Mouse (Mus musculus) heart, adult 2 months (tissue): Measurements from ENCODE around the gene Dnajb6. TPM values are rescaled to one million over a fixed set of nuclear protein-coding genes. Genes with fewer than 3 reads are reported as not detected.

ENCODE experiments used
- DNase-seq, 2 experiments: peaks; one replicate each; pipeline ENCODE4 v3.0.0; 2021
- H3K27ac ChIP-seq: fragments of 200-600 bp; 2 replicates; pipeline ENCODE4 v1.8.1; 2022
- H3K27me3 ChIP-seq: fragments of 200-500 bp; 2 replicates; pipeline ENCODE4 v1.6.1; 2012; ENCODE audit warnings: mild to moderate bottlenecking, low read length, inconsistent platforms, mixed read lengths; ENCODE audit not compliant: control insufficient read depth, insufficient read depth
- H3K36me3 ChIP-seq: fragments of 200-500 bp; 2 replicates; pipeline ENCODE4 v1.6.1; 2012; ENCODE audit warnings: low read length, inconsistent platforms; ENCODE audit not compliant: control insufficient read depth, insufficient read depth
- H3K4me1 ChIP-seq: fragments of 200-500 bp; 2 replicates; pipeline ENCODE4 v1.6.1; 2011; ENCODE audit warnings: low read length; ENCODE audit not compliant: control insufficient read depth, insufficient read depth
- H3K4me3 ChIP-seq: fragments of 200-600 bp; 2 replicates; pipeline ENCODE4 v1.8.1; 2022
- H3K79me2 ChIP-seq: fragments of 200-500 bp; replicated peaks from 2 replicates; pipeline ENCODE4 v1.6.1; 2012; ENCODE audit warnings: mild to moderate bottlenecking, inconsistent platforms, low read length, moderate library complexity, mixed read lengths; ENCODE audit not compliant: control insufficient read depth, insufficient read depth
- H3K9ac ChIP-seq: fragments of 200-500 bp; 2 replicates; pipeline ENCODE4 v1.6.1; 2012; ENCODE audit warnings: low read depth, mild to moderate bottlenecking, control low read depth, inconsistent platforms, low read length, mixed read lengths
- CTCF ChIP-seq: fragments of 200-600 bp; IDR thresholded peaks from 2 replicates; pipeline ENCODE4 v1.8.1; 2022; ENCODE audit warnings: antibody characterized with exemption, mild to moderate bottlenecking, moderate library complexity
- EP300 ChIP-seq: fragments of 200-500 bp; IDR thresholded peaks from 2 replicates; pipeline ENCODE4 v1.6.1; 2011; ENCODE audit warnings: low read depth, low read length, control low read depth; ENCODE audit not compliant: insufficient read depth
- POLR2A ChIP-seq: fragments of 200-500 bp; IDR thresholded peaks from 2 replicates; pipeline ENCODE4 v1.6.1; 2011; ENCODE audit warnings: mild to moderate bottlenecking, low read depth, low read length, control low read depth; ENCODE audit not compliant: insufficient read depth
- whole genome bisulfite sequencing: fragments of 180-500 bp; shearing (Covaris S2); methylation state at CpG from one replicate; pipeline ENCODE4 v1.1.7; 2018; 5-methylcytosine and 5-hydroxymethylcytosine counted together
- intact Hi-C: fragments of 180-260 bp; cut with DNase I; formaldehyde crosslinking; loops from one replicate; pipeline ENCODE4 v1.15.1; 2025
- polyA plus RNA-seq: library from polyadenylated mRNA; depleted of rRNA; stranded (reverse); fragments of >200 nt; gene quantifications from 2 replicates; pipeline ENCODE4 v1.2.3, GENCODE M21; 2012
- total RNA-seq, 2 experiments: library from RNA; stranded (reverse); gene quantifications; 2 replicates each; pipeline ENCODE4 v1.2.3; 2021

Gene Dnajb6
- total and polyA plus RNA-seq, 3 experiments, result 34.0 to 78.4 (median 71.0) TPM

DNA sequence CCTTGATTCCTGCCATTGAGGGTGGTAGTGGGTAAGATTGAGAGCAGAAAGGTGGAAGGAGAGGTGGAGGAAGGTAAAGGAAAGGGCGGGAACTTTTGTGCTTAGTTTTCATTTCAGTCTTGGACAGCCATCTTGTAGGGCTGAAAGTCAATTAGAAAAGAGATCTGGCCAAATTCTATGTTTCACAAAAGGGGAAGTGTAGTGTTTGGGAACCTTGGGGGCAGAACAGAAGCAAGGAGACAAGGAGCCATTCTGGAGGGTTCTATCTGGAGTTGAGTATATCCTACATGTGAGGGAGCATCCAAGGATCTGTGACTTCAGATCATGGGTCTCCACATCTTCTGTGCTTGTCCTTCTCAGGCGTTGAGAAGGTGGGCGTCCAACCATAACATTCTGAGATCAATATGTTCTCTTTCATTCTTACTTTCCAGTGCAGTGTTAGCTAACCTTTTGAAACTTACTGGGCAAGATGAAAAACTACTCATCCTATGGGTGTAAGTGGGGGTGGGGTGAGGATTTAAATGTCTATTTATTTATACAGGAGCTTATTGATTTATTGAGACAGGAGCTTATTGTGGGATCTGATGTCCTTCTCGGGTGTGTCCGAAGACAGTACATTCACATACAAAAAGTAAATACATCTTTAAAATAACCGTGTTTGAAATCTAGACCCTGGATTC, 517 bp upstream of the Dnajb6 start:
- Histone ChIP-seq H3K36me3 (peaks cover 13% of the 10 kb centered on the region), H3K27me3 (no peaks in the 10 kb centered on the region), H3K4me1 (peaks cover 6% of the 10 kb centered on the region), H3K4me3 (peak overlapping the region; percentile 64), H3K79me2 (peaks cover 12% of the 10 kb centered on the region), H3K27ac (peak overlapping the region; percentile 100), H3K9ac (peak overlapping the region; percentile 98)
- intact Hi-C loops, result loop anchor here (5.0 kb wide), 1 partner anchor 163 kb away; no protein-coding TSS in a partner anchor
- WGBS, result 48% methylated on average over 6 of the region's 6 CpGs
- TF ChIP-seq POLR2A (no peak), CTCF (no peak), EP300 (no peak)
- no peak for DNase-seq

GRCm38 (mm10) chr5:29736073-29736900, 799 bp downstream of the Dnajb6 start:
- DNase-seq, result no peak
- peaks cover 12% of the 10 kb centered on the region for H3K79me2 ChIP-seq
- under 1% methylated on average over 48 of the region's 48 CpGs for WGBS
- no peaks in the 10 kb centered on the region for H3K27me3 ChIP-seq
- TF ChIP-seq CTCF, result no peak
- no peak for TF ChIP-seq POLR2A
- TF ChIP-seq EP300, result no peak
- peaks cover 13% of the 10 kb centered on the region for H3K4me1 ChIP-seq
- intact Hi-C loops, result loop anchor here (5.0 kb wide), 1 partner anchor 164 kb away; no protein-coding TSS in a partner anchor
- H3K36me3 ChIP-seq, result peaks cover 25% of the 10 kb centered on the region
- H3K9ac ChIP-seq, result peak overlapping the region; percentile 97
- H3K27ac ChIP-seq, result peak overlapping the region; percentile 100
- peak overlapping the region; percentile 64 for H3K4me3 ChIP-seq

- DNase-seq, result no peak
- Histone ChIP-seq H3K36me3 (peaks cover 29% of the 10 kb centered on the region), H3K4me3 (peak overlapping the region; percentile 64), H3K4me1 (peaks cover 15% of the 10 kb centered on the region), H3K27me3 (no peaks in the 10 kb centered on the region), H3K79me2 (peaks cover 14% of the 10 kb centered on the region), H3K27ac (peak overlapping the region; percentile 100), H3K9ac (peak overlapping the region; percentile 40)
- TF ChIP-seq CTCF (no peak), POLR2A (no peak), EP300 (no peak)
- WGBS, result 16% methylated on average over 9 of the region's 9 CpGs
- intact Hi-C loops, result loop anchor here (5.0 kb wide), 1 partner anchor 165 kb away; no protein-coding TSS in a partner anchor
Observed at GRCm38 (mm10) chr5:29736942-29737341, 1.5 kb downstream of the Dnajb6 start.

- H3K27ac ChIP-seq, result no peak overlapping the region
- intact Hi-C loops, result loop anchor here (5.0 kb wide), 1 partner anchor 165 kb away; no protein-coding TSS in a partner anchor
- peaks cover 35% of the 10 kb centered on the region for H3K36me3 ChIP-seq
- TF ChIP-seq POLR2A, result no peak
- no peak for TF ChIP-seq CTCF
- TF ChIP-seq EP300, result no peak
- H3K4me3 ChIP-seq, result peak overlapping the region; percentile 64
- no peak for DNase-seq
- H3K27me3 ChIP-seq, result no peaks in the 10 kb centered on the region
- peaks cover 16% of the 10 kb centered on the region for H3K4me1 ChIP-seq
- H3K9ac ChIP-seq, result no peak overlapping the region
- 83% methylated on average over 5 of the region's 5 CpGs for WGBS
- peaks cover 17% of the 10 kb centered on the region for H3K79me2 ChIP-seq
Observed at GRCm38 (mm10) chr5:29737471-29737870, 2.0 kb downstream of the Dnajb6 start.

- H3K79me2 ChIP-seq, result peaks cover 19% of the 10 kb centered on the region
- intact Hi-C loops, result loop anchor here (5.0 kb wide), 1 partner anchor 166 kb away; no protein-coding TSS in a partner anchor
- peaks cover 38% of the 10 kb centered on the region for H3K36me3 ChIP-seq
- no peaks in the 10 kb centered on the region for H3K27me3 ChIP-seq
- H3K9ac ChIP-seq, result no peak overlapping the region
- H3K4me1 ChIP-seq, result peaks cover 18% of the 10 kb centered on the region
- no peak for DNase-seq
- H3K27ac ChIP-seq, result no peak overlapping the region
- 76% methylated on average over 4 of the region's 4 CpGs for WGBS
- no peak overlapping the region for H3K4me3 ChIP-seq
- no peak for TF ChIP-seq CTCF
Observed at GRCm38 (mm10) chr5:29738076-29738475, 2.6 kb downstream of the Dnajb6 start.

DNA sequence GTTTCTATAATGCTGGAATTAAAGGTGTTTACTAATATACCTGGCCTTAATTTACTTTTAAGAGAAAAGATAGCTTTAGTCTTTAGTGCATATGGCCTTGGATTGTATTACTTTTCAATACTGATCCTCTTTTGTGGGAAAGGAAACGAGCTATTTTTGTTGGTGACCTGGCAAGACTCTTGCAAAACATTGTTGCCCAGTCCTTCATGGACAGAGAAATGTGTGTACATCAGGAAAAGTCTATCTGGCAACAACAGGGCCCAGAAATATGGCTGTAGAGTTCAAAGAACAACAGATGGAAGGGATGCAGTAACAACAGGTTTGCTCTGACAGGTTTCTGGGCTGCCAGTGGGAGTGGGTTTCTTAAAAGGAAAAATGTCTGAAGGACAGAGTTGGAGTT, 5.2 kb downstream of the Dnajb6 start:
- peak overlapping the region; percentile 48 for H3K27ac ChIP-seq
- peaks cover 19% of the 10 kb centered on the region for H3K79me2 ChIP-seq
- H3K36me3 ChIP-seq, result peaks cover 43% of the 10 kb centered on the region
- H3K27me3 ChIP-seq, result no peaks in the 10 kb centered on the region
- no peak for TF ChIP-seq EP300
- no peak for TF ChIP-seq CTCF
- no peak for TF ChIP-seq POLR2A
- no peak for DNase-seq
- H3K9ac ChIP-seq, result no peak overlapping the region
- no peak overlapping the region for H3K4me3 ChIP-seq
- intact Hi-C loops, result no loop called here
- peaks cover 18% of the 10 kb centered on the region for H3K4me1 ChIP-seq
- WGBS, result 7% methylated on average over 1 of the region's 1 CpGs
